Mouse (Mus musculus) bone marrow, adult 2 months (tissue): Measurements from ENCODE around the gene Hist2h4.

Experiments used
- CTCF ChIP-seq: fragments of 200-500 bp; IDR thresholded peaks from 2 replicates; pipeline ENCODE4 v1.5.1; 2011; ENCODE audit warnings: low read length, control low read depth; ENCODE audit not compliant: control insufficient read depth, insufficient read depth
- POLR2A ChIP-seq: fragments of 200-500 bp; IDR thresholded peaks from 2 replicates; pipeline ENCODE4 v1.6.1; 2011; ENCODE audit warnings: low read depth, mild to moderate bottlenecking, control low read depth, low read length, borderline replicate concordance; ENCODE audit not compliant: control insufficient read depth

DNA sequence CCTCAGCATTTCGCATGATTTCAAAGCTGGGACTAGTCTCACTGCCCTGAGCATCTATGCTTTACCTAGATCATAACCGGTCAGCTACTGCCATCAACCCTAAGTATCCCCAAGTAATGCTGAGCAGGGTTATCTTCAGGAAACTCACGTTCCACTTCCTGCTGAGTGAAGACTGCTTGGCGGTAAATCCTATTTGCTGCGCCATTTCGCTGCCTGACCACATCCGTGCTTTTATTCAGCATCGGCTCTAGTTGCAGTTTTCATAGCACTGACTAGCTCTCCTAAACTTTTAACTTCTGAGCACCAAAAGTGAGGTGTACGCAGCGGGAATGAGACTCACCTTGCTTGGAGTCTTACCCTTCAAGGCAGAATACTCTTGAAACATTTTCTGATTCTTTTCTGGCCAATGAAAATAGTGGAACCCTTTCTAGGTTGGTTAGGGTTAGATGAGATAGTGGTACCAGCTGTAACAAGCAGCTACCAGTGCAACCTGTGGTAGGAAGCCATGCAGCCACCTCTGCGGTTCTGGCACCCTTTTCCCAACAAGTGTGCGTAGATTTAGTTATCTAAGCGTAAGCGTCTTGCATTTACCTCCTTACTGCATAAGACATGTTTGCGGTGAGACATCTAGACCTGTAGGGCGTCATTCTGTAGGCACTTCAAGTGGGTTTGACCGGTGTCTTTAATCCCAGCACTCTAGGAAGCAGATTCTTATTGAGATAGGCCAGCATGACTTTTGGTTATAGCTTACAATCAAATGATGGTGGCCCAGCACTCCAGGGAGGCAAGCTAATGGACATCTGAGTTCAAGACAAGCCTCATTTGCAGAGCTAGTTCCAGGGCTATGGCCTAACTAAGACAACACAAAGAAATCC is 10.7 kb upstream of the Hist2h4 start:
- TF ChIP-seq POLR2A, result no peak
- TF ChIP-seq CTCF, result no peak
